ENCODE assay signal across 18 mouse cellular contexts in genomic region chr2:174922208-174922607, GRCm38 (mm10).
"Had no signal": no experiment of that assay in that cellular context is flagged by ENCODE, and none has a peak within 500 bp of the region (broad histone marks: within the 10 kb centered on the region; RNA-seq: fewer than 3 reads in every experiment).

No protein-coding gene starts in this region.

- H3K4me2 ChIP-seq: lung, embryonic 15.5 days; midbrain, embryonic 11.5 days; midbrain, embryonic 13.5 days; midbrain, embryonic 15.5 days; neural tube, embryonic 12.5 days; stomach, embryonic 15.5 days had no signal

- H3K36me3 ChIP-seq: lung, embryonic 15.5 days; midbrain, embryonic 13.5 days; midbrain, embryonic 15.5 days; neural tube, embryonic 12.5 days; stomach, embryonic 15.5 days had no signal

- H3K9ac ChIP-seq: liver, postnatal 0 days; lung, embryonic 15.5 days; midbrain, embryonic 13.5 days; midbrain, embryonic 15.5 days; neural tube, embryonic 12.5 days; stomach, embryonic 15.5 days had no signal

- DNase-seq: liver, postnatal 0 days; lung, adult 2 months; lung, postnatal 14 days; lung, postnatal 36 days; right cerebral cortex, postnatal 14 days; thymus, adult 18-20 months; thymus, postnatal 14 days; thymus, postnatal 36 days had no signal

- H3K4me3 ChIP-seq: lung, embryonic 15.5 days; megakaryocyte, embryonic 14.5 days; midbrain, embryonic 13.5 days; midbrain, embryonic 15.5 days; neural tube, embryonic 12.5 days; stomach, embryonic 15.5 days had no signal

- H3K4me1 ChIP-seq: megakaryocyte, embryonic 14.5 days; stomach, embryonic 15.5 days had no signal

- H3K9me3 ChIP-seq: lung, embryonic 15.5 days; midbrain, embryonic 13.5 days; midbrain, embryonic 15.5 days; neural tube, embryonic 12.5 days; stomach, embryonic 15.5 days had no signal

- ATAC-seq: liver, postnatal 0 days; lung, postnatal 0 days; midbrain, embryonic 13.5 days; midbrain, embryonic 15.5 days had no signal

- H3K27me3 ChIP-seq: lung, embryonic 15.5 days; megakaryocyte, embryonic 14.5 days; midbrain, embryonic 13.5 days; midbrain, embryonic 15.5 days; neural tube, embryonic 12.5 days; stomach, embryonic 15.5 days had no signal

- H3K27ac ChIP-seq: lung, embryonic 15.5 days; macrophage; midbrain, embryonic 13.5 days; midbrain, embryonic 15.5 days; neural tube, embryonic 12.5 days; stomach, embryonic 15.5 days; stomach, postnatal 0 days had no signal
